Mouse (Mus musculus) MEL (cell line): ENCODE measurements around the gene Arhgef17. TPM values are rescaled to one million over a fixed set of nuclear protein-coding genes. Genes with fewer than 3 reads are reported as not detected.

Experiments used
- DNase-seq: peaks from one replicate; pipeline ENCODE4 v3.0.0; 2011; ENCODE audit warnings: low read depth, low spot score
- H3K27ac ChIP-seq: 2 replicates; pipeline ENCODE4 v1.5.1; 2012; ENCODE audit warnings: low read depth, mild to moderate bottlenecking, control low read depth, low read length, moderate library complexity; ENCODE audit not compliant: control insufficient read depth
- H3K27me3 ChIP-seq, 2 experiments: fragments of 150-350 bp in 1 of 2; sonication (generic) in 1 of 2; 2 replicates each; pipeline ENCODE4 v1.6.1; 2012; ENCODE audit warnings: low read length in 2 of 2, mild to moderate bottlenecking in 2 of 2, improper control_type of control experiment in 1 of 2, moderate library complexity in 1 of 2; ENCODE audit not compliant: insufficient read depth in 2 of 2, control insufficient read depth in 1 of 2
- H3K36me3 ChIP-seq, 2 experiments: 2 replicates each; pipeline ENCODE4 v1.6.1; 2012 to 2014; ENCODE audit warnings: low read length in 2 of 2, improper control_type of control experiment in 1 of 2, inconsistent platforms in 1 of 2, mild to moderate bottlenecking in 1 of 2; ENCODE audit not compliant: insufficient read depth in 2 of 2, control insufficient read depth in 1 of 2
- H3K4me1 ChIP-seq, 2 experiments: fragments of 150-350 bp in 1 of 2; sonication (generic) in 1 of 2; 2 replicates each; pipeline ENCODE4 v1.6.1; 2012; ENCODE audit warnings: low read length in 2 of 2, improper control_type of control experiment in 1 of 2, mild to moderate bottlenecking in 1 of 2; ENCODE audit not compliant: insufficient read depth in 2 of 2, control insufficient read depth in 1 of 2
- H3K4me3 ChIP-seq, 2 experiments: fragments of 150-350 bp in 1 of 2; sonication (generic) in 1 of 2; 2 replicates each; pipeline ENCODE4 v1.5.1; 2012; ENCODE audit warnings: low read depth in 2 of 2, low read length in 2 of 2, mild to moderate bottlenecking in 2 of 2, moderate library complexity in 2 of 2, control low read depth in 1 of 2, improper control_type of control experiment in 1 of 2; ENCODE audit not compliant: control insufficient read depth in 1 of 2, insufficient read depth in 1 of 2
- H3K79me2 ChIP-seq: 2 replicates; pipeline ENCODE4 v1.6.1; 2012; ENCODE audit warnings: mild to moderate bottlenecking, low read length, moderate library complexity; ENCODE audit not compliant: control insufficient read depth, poor library complexity, insufficient read depth
- H3K9ac ChIP-seq: 2 replicates; pipeline ENCODE4 v1.6.1; 2012; ENCODE audit warnings: low read depth, mild to moderate bottlenecking, control low read depth, low read length, moderate library complexity; ENCODE audit not compliant: control insufficient read depth, poor library complexity, severe bottlenecking
- H3K9me3 ChIP-seq: fragments of 150-350 bp; sonication (generic); replicated peaks from 2 replicates; pipeline ENCODE4 v1.6.1; 2012; ENCODE audit warnings: mild to moderate bottlenecking, low read length, improper control_type of control experiment, moderate library complexity; ENCODE audit not compliant: insufficient read depth
- CHD1 ChIP-seq: IDR thresholded peaks from 2 replicates; pipeline ENCODE4 v1.6.1; 2012; ENCODE audit warnings: low read depth, mild to moderate bottlenecking, inconsistent platforms, low read length, improper control_type of control experiment
- CHD2 ChIP-seq: IDR thresholded peaks from 2 replicates; pipeline ENCODE4 v1.6.1; 2011; ENCODE audit warnings: low read length, improper control_type of control experiment
- CTCF ChIP-seq, 3 experiments: IDR thresholded peaks in 2 of 3; conservative IDR thresholded peaks in 1 of 3; 2 replicates each; pipeline ENCODE4 v1.5.1; 2011 to 2012; ENCODE audit warnings: low read length in 3 of 3, low read depth in 2 of 3, mild to moderate bottlenecking in 2 of 3, improper control_type of control experiment in 1 of 3, inconsistent platforms in 1 of 3, mixed read lengths in 1 of 3, moderate library complexity in 1 of 3; ENCODE audit not compliant: control insufficient read depth in 1 of 3, insufficient read depth in 1 of 3, poor library complexity in 1 of 3, severe bottlenecking in 1 of 3
- E2F4 ChIP-seq: IDR thresholded peaks from 2 replicates; pipeline ENCODE4 v1.6.1; 2011; ENCODE audit warnings: low read depth, low read length, improper control_type of control experiment, borderline replicate concordance
- ELF1 ChIP-seq: IDR thresholded peaks from 2 replicates; pipeline ENCODE4 v1.6.1; 2014; ENCODE audit warnings: low read depth, mild to moderate bottlenecking, inconsistent platforms, low read length, improper control_type of control experiment, moderate library complexity
- EP300 ChIP-seq, 2 experiments: IDR thresholded peaks; 2 replicates each; pipeline ENCODE4 v1.6.1; 2011; ENCODE audit warnings: improper control_type of control experiment in 2 of 2, low read length in 2 of 2, low read depth in 1 of 2, mild to moderate bottlenecking in 1 of 2
- ETS1 ChIP-seq: IDR thresholded peaks from 2 replicates; pipeline ENCODE4 v1.6.1; 2012; ENCODE audit warnings: low read depth, mild to moderate bottlenecking, inconsistent platforms, low read length, improper control_type of control experiment, moderate library complexity
- GATA1 ChIP-seq: IDR thresholded peaks from 2 replicates; pipeline ENCODE4 v1.6.1; 2011; ENCODE audit warnings: low read depth, low read length, improper control_type of control experiment
- HCFC1 ChIP-seq: IDR thresholded peaks from 2 replicates; pipeline ENCODE4 v1.6.1; 2012; ENCODE audit warnings: low read depth, mild to moderate bottlenecking, inconsistent platforms, low read length, improper control_type of control experiment, moderate library complexity
- JUND ChIP-seq: IDR thresholded peaks from 2 replicates; pipeline ENCODE4 v1.6.1; 2011; ENCODE audit warnings: low read depth, mild to moderate bottlenecking, improper control_type of control experiment, low read length
- KAT2A ChIP-seq: conservative IDR thresholded peaks from 2 replicates; pipeline ENCODE4 v1.6.1; 2012; ENCODE audit warnings: low read depth, low read length, improper control_type of control experiment, inconsistent platforms
- MAFK ChIP-seq: IDR thresholded peaks from 2 replicates; pipeline ENCODE4 v1.6.1; 2011; ENCODE audit warnings: low read depth, mild to moderate bottlenecking, low read length, improper control_type of control experiment, borderline replicate concordance
- MAX ChIP-seq: IDR thresholded peaks from 2 replicates; pipeline ENCODE4 v1.6.1; 2011; ENCODE audit warnings: low read length, improper control_type of control experiment
- MEF2A ChIP-seq: IDR thresholded peaks from 2 replicates; pipeline ENCODE4 v1.6.1; 2014; ENCODE audit warnings: low read depth, mild to moderate bottlenecking, inconsistent platforms, low read length, improper control_type of control experiment; ENCODE audit not compliant: poor library complexity, insufficient replicate concordance, severe bottlenecking; ENCODE audit errors: extremely low read depth
- MXI1 ChIP-seq: IDR thresholded peaks from 2 replicates; pipeline ENCODE4 v1.6.1; 2011; ENCODE audit warnings: mild to moderate bottlenecking, low read depth, low read length, improper control_type of control experiment
- MYB ChIP-seq: IDR thresholded peaks from 2 replicates; pipeline ENCODE4 v1.6.1; 2011; ENCODE audit warnings: mild to moderate bottlenecking, low read depth, low read length, improper control_type of control experiment
- NELFE ChIP-seq: IDR thresholded peaks from 2 replicates; pipeline ENCODE4 v1.6.1; 2011; ENCODE audit warnings: low read depth, low read length, improper control_type of control experiment
- NRF1 ChIP-seq: IDR thresholded peaks from 2 replicates; pipeline ENCODE4 v1.6.1; 2014; ENCODE audit warnings: low read depth, mild to moderate bottlenecking, inconsistent platforms, low read length, improper control_type of control experiment, moderate library complexity; ENCODE audit not compliant: poor library complexity, insufficient read depth, severe bottlenecking
- POLR2AphosphoS2 ChIP-seq: IDR thresholded peaks from 2 replicates; pipeline ENCODE4 v1.6.1; 2011; ENCODE audit warnings: low read length, improper control_type of control experiment
- POLR2AphosphoS5 ChIP-seq: IDR thresholded peaks from 2 replicates; pipeline ENCODE4 v1.6.1; 2012; ENCODE audit warnings: low read depth, borderline replicate concordance, mild to moderate bottlenecking, inconsistent platforms, low read length, moderate library complexity, mixed read lengths
- RAD21 ChIP-seq: IDR thresholded peaks from 2 replicates; pipeline ENCODE4 v1.6.1; 2011; ENCODE audit warnings: mild to moderate bottlenecking, low read depth, low read length, improper control_type of control experiment
- SIN3A ChIP-seq: IDR thresholded peaks from 2 replicates; pipeline ENCODE4 v1.6.1; 2012; ENCODE audit warnings: low read length, improper control_type of control experiment, inconsistent platforms
- SMC3 ChIP-seq: IDR thresholded peaks from 2 replicates; pipeline ENCODE4 v1.6.1; 2011; ENCODE audit warnings: low read depth, low read length, improper control_type of control experiment
- TBP ChIP-seq: IDR thresholded peaks from 2 replicates; pipeline ENCODE4 v1.8.0; 2011; ENCODE audit warnings: low read depth, low read length, improper control_type of control experiment
- TCF12 ChIP-seq: IDR thresholded peaks from 2 replicates; pipeline ENCODE4 v1.6.1; 2014; ENCODE audit warnings: low read depth, mild to moderate bottlenecking, inconsistent platforms, low read length, improper control_type of control experiment, moderate library complexity
- UBTF ChIP-seq: IDR thresholded peaks from 2 replicates; pipeline ENCODE4 v1.6.1; 2012; ENCODE audit warnings: low read depth, mild to moderate bottlenecking, inconsistent platforms, low read length, improper control_type of control experiment, moderate library complexity, borderline replicate concordance; ENCODE audit not compliant: insufficient read depth
- USF1 ChIP-seq: IDR thresholded peaks from 2 replicates; pipeline ENCODE4 v1.6.1; 2014; ENCODE audit warnings: low read depth, mild to moderate bottlenecking, inconsistent platforms, low read length, improper control_type of control experiment, moderate library complexity
- USF2 ChIP-seq, 2 experiments: IDR thresholded peaks; 2 replicates each; pipeline ENCODE4 v1.6.1; 2011 to 2012; ENCODE audit warnings: improper control_type of control experiment in 2 of 2, low read length in 2 of 2, borderline replicate concordance in 1 of 2, inconsistent platforms in 1 of 2, low read depth in 1 of 2, mild to moderate bottlenecking in 1 of 2; ENCODE audit not compliant: insufficient read depth in 1 of 2
- ZC3H11A ChIP-seq: IDR thresholded peaks from 2 replicates; pipeline ENCODE4 v1.6.1; 2012; ENCODE audit warnings: low read depth, mild to moderate bottlenecking, inconsistent platforms, low read length, improper control_type of control experiment
- ZNF384 ChIP-seq: IDR thresholded peaks from 2 replicates; pipeline ENCODE4 v1.6.1; 2012; ENCODE audit warnings: low read depth, mild to moderate bottlenecking, inconsistent platforms, low read length, improper control_type of control experiment
- polyA plus RNA-seq, 2 experiments: library from polyadenylated mRNA; stranded (reverse) in 1 of 2; unstranded in 1 of 2; fragments of >175 nt in 1 of 2; fragments of >200 nt in 1 of 2; gene quantifications; 2 replicates each; pipeline versions ENCODE4 v1.2.1 to v1.2.4; 2012; ENCODE audit warnings: low replicate concordance in 2 of 2, low read depth in 1 of 2; ENCODE audit not compliant: insufficient read length in 2 of 2, insufficient read depth in 1 of 2, missing spikeins in 1 of 2
- total RNA-seq: library from RNA; depleted of rRNA; stranded (reverse); fragments of 300-350 nt; gene quantifications from 2 replicates; pipeline ENCODE4 v1.2.3, GENCODE M21; 2012

Arhgef17 gene
- total and polyA plus RNA-seq, 3 experiments: under 0.01 TPM; not detected in 2

- no peak for TF ChIP-seq USF1
Measured at GRCm38 (mm10) chr7:100849508-100849907, 82.4 kb downstream of the Arhgef17 start (continued).

- no peaks in the 10 kb centered on the region for H3K9me3 ChIP-seq
- H3K36me3 ChIP-seq: peaks cover 5 to 21% of the 10 kb centered on the region in 2 experiments
- DNase-seq: peak; percentile 73
- H3K4me3 ChIP-seq: no peak overlapping the region
- TF ChIP-seq ZNF384 (peak; percentile 46), NELFE (no peak), HCFC1 (no peak), UBTF (no peak), RAD21 (peak; percentile 83), EP300 (IDR thresholded peaks at IDR 0.05; ENCODE audit: low read depth in 1 of 2, low read length in 2 of 2) (no peak), TBP (no peak), CTCF (IDR thresholded peaks at IDR 0.05 in 2 of 3, conservative IDR thresholded peaks at IDR 0.05 in 1 of 3; ENCODE audit: control insufficient read depth in 1 of 3, insufficient read depth in 1 of 3, low read depth in 2 of 3, low read length in 3 of 3, poor library complexity in 1 of 3, severe bottlenecking in 1 of 3) (peak; percentile 72 to 84 (median 83)), POLR2AphosphoS5 (no peak), MAFK (no peak), MXI1 (no peak), MAX (no peak), ZC3H11A (peak; percentile 79), POLR2AphosphoS2 (no peak), TCF12 (no peak), SMC3 (peak; percentile 77)
- no peaks in the 10 kb centered on the region; the same call in 1 of the 2 replicates for H3K79me2 ChIP-seq
- H3K27me3 ChIP-seq: no peaks in the 10 kb centered on the region
- H3K9ac ChIP-seq: no peak overlapping the region
- H3K27ac ChIP-seq: no peak overlapping the region
- H3K4me1 ChIP-seq: peaks cover 20 to 28% of the 10 kb centered on the region in 2 experiments
Measured at GRCm38 (mm10) chr7:100848744-100849143, 83.2 kb downstream of the Arhgef17 start.

- Histone ChIP-seq H3K27ac (no peak overlapping the region), H3K9me3 (no peaks in the 10 kb centered on the region), H3K36me3 (peaks cover 5 to 24% of the 10 kb centered on the region in 2 experiments), H3K27me3 (no peaks in the 10 kb centered on the region), H3K79me2 (no peaks in the 10 kb centered on the region), H3K4me3 (no peak overlapping the region), H3K4me1 (peaks cover 20 to 28% of the 10 kb centered on the region in 2 experiments), H3K9ac (no peak overlapping the region)
- DNase-seq: no peak
- TF ChIP-seq HCFC1: no peak
- TF ChIP-seq USF2 (IDR thresholded peaks at IDR 0.05; ENCODE audit: borderline replicate concordance in 1 of 2, insufficient read depth in 1 of 2, low read depth in 1 of 2, low read length in 2 of 2): no peak
- no peak for TF ChIP-seq E2F4
- no peak for TF ChIP-seq KAT2A
- TF ChIP-seq ETS1: no peak
- no peak for TF ChIP-seq GATA1
- no peak for TF ChIP-seq CHD2
- TF ChIP-seq UBTF: no peak
- TF ChIP-seq ELF1: no peak
- no peak for TF ChIP-seq MEF2A
- no peak for TF ChIP-seq RAD21
- TF ChIP-seq MYB: no peak
- no peak for TF ChIP-seq NELFE
- no peak for TF ChIP-seq EP300 (IDR thresholded peaks at IDR 0.05; ENCODE audit: low read depth in 1 of 2, low read length in 2 of 2)
- no peak for TF ChIP-seq USF1
- no peak for TF ChIP-seq NRF1
- TF ChIP-seq SIN3A: no peak
- no peak for TF ChIP-seq MXI1
- no peak for TF ChIP-seq JUND
- TF ChIP-seq CHD1: no peak
Measured at GRCm38 (mm10) chr7:100847131-100847530, 84.8 kb downstream of the Arhgef17 start.
